Mouse (Mus musculus) myocyte (in vitro differentiated cells): Measurements from ENCODE around the gene Gm20662.

Source experiments
- CEBPB ChIP-seq: IDR thresholded peaks from 2 replicates; pipeline ENCODE4 v1.6.1; 2011; ENCODE audit warnings: mild to moderate bottlenecking, moderate library complexity; ENCODE audit not compliant: poor library complexity, insufficient read depth, severe bottlenecking
- E2F4 ChIP-seq: IDR thresholded peaks from one replicate; pipeline ENCODE4 v1.6.1; 2011; ENCODE audit warnings: mild to moderate bottlenecking, control low read depth, moderate library complexity; ENCODE audit not compliant: insufficient read depth
- MAX ChIP-seq: IDR thresholded peaks from one replicate; pipeline ENCODE4 v1.6.1; 2011; ENCODE audit warnings: low read depth, mild to moderate bottlenecking, control low read depth
- MYOG ChIP-seq, 3 experiments: IDR thresholded peaks; one replicate each; pipeline ENCODE4 v1.6.1; 2011; ENCODE audit warnings: control low read depth in 2 of 3, low read depth in 2 of 3, mild to moderate bottlenecking in 2 of 3; ENCODE audit not compliant: insufficient read length in 2 of 3, control insufficient read depth in 1 of 3, insufficient read depth in 1 of 3
- POLR2A ChIP-seq: IDR thresholded peaks from one replicate; pipeline ENCODE4 v1.6.1; 2011; ENCODE audit warnings: low read depth, mild to moderate bottlenecking, control low read depth, moderate library complexity; ENCODE audit not compliant: insufficient read length
- POLR2AphosphoS2 ChIP-seq: IDR thresholded peaks from one replicate; pipeline ENCODE4 v1.6.1; 2011; ENCODE audit warnings: low read depth, control low read depth; ENCODE audit not compliant: insufficient read length
- TCF3 ChIP-seq: IDR thresholded peaks from one replicate; pipeline ENCODE4 v1.6.1; 2011; ENCODE audit warnings: low read depth, control low read depth; ENCODE audit not compliant: insufficient read length
- USF1 ChIP-seq: IDR thresholded peaks from one replicate; pipeline ENCODE4 v1.6.1; 2011; ENCODE audit warnings: low read depth, mild to moderate bottlenecking, control low read depth, moderate library complexity

GRCm38 (mm10) chr9:108054331-108055040 is 58.3 kb downstream of the Gm20662 start:
- TF ChIP-seq TCF3 (no peak), POLR2A (peak; percentile 26), POLR2AphosphoS2 (no peak), USF1 (no peak), MAX (no peak), CEBPB (no peak), MYOG (IDR thresholded peaks at IDR 0.05; ENCODE audit: control insufficient read depth in 1 of 3, insufficient read depth in 1 of 3, insufficient read length in 2 of 3, low read depth in 2 of 3) (no peak), E2F4 (no peak)
